Mouse (Mus musculus) layer of hippocampus, postnatal 14 days (tissue): ENCODE data around the gene Slc35c2. TPM values are rescaled to one million over a fixed set of nuclear protein-coding genes. Genes with fewer than 3 reads are reported as not detected.

Experiments used
- DNase-seq, 2 experiments: peaks; one replicate each; pipeline ENCODE4 v3.0.0; 2021 to 2022; ENCODE audit warnings: low spot score in 2 of 2, mixed read lengths in 1 of 2
- total RNA-seq, 2 experiments: library from RNA; stranded (reverse); gene quantifications; 2 replicates each; pipeline ENCODE4 v1.2.3; 2021

Gene Slc35c2
- total RNA-seq, 2 experiments from 2014 or later = 76.0 to 81.1 TPM

GRCm38 (mm10) chr2:165241786-165242185 lies 45.9 kb downstream of the Slc35c2 start:
- no peak for DNase-seq

- DNase-seq = no peak
These were observed 47.3 kb downstream of the Slc35c2 start for GRCm38 (mm10) chr2:165240371-165240770.

DNA sequence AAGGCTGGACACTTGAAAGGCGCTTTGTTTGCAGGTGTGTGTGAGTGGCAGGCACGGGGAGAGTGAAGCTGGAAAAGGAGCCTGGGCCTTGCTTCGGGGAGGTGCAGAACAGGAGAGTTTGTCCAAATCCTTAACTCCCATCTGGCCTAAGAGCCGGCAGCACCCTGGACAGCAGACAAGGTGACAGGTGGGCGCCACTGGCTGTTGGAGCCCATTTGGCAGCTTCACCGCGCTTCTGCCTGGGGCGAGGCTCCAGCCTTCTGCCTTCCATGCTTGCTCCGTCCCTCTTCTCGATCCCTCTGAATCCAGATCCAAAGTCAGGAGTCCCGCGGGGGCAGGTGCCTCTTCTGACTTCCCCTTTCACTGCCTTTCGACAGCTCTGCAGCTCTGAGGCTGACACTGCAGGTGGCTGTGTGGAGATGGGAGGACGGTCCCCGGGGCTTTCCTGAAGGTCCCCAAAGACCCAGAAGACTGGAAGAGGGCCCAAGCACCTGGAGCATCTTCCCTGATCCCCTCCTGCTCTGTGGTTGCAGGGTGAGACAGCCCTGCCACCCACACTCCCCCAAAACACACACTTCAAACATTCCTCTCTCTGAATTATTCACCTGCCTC lies 48.0 kb downstream of the Slc35c2 start:
- DNase-seq = no peak

DNA sequence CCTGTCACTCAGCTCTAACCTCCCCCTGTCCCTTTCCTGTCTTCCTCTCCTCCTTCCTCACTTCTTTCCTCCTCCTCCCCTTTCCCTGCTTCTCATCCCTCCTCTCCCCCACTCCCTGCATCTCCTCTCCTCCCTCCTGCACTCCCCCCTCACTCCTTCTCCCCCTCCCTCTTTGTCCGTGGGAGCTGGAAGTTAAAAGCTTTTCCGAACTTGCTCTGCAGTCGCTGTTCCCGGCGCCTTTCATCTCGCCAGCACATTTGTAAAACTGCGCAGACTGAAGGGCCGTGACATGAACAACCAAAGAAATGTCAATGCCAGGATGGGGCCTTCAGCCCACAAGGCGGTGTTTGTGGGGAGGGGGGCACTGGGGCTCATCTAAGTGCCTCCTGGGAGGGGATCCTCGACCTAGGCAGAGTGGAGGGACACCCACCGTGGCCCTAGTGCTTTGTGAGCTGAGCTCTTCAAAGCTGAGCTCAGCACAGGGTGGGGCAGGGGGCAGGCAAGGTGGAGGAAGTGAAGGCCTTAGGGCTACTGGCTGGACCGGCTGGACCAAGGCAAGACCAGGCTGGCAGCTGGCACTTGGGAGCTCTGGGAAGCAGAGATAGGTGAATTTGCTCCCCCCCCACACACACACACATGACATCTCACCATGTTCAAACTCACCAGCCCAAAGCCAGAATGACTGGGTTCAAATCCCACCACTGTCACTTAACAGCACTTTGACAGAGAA lies 49.1 kb downstream of the Slc35c2 start:
- no peak for DNase-seq

DNA sequence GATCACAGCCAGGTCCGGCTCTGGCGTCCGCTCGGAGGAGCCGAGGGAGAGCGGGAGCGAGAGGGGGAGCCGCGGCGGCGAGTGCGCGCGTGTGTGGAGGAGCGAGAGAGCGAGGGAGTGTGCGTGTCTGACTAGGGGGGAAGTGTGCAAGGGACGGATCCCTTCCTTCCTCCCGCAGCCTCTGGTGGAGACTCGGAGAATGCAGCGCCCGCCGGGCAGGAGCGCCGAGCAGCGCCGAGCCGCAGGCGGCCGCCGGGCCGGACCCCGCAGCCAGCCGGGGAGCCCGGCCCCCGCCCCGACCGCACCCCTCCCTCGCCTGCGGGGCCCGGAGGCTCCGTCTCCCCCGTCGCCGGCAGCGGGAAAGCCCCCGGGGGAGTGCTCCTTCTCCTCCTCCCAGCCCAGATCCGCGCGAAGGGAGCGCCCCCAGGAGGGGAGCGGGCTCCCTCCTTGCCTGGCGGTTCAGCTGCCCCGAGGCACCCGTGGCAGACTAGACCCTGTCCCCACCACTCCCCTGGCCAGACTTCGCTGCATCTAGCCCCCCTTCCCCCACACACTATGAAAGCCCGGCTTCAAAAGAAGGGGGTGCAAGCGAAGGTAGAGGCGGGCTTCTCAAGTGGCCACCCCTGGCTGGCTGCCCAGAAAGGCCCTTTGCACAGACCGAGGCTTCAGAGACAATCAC lies 52.9 kb downstream of the Slc35c2 start, which contains the start of gene Cdh22:
TSS of gene Cdh22 (minus strand) at position 241 of the 679 bp plus-strand sequence.
- DNase-seq = peak; percentile 58 to 71

- no peak for DNase-seq
These were observed 53.4 kb downstream of the Slc35c2 start for GRCm38 (mm10) chr2:165234291-165234612.

DNA sequence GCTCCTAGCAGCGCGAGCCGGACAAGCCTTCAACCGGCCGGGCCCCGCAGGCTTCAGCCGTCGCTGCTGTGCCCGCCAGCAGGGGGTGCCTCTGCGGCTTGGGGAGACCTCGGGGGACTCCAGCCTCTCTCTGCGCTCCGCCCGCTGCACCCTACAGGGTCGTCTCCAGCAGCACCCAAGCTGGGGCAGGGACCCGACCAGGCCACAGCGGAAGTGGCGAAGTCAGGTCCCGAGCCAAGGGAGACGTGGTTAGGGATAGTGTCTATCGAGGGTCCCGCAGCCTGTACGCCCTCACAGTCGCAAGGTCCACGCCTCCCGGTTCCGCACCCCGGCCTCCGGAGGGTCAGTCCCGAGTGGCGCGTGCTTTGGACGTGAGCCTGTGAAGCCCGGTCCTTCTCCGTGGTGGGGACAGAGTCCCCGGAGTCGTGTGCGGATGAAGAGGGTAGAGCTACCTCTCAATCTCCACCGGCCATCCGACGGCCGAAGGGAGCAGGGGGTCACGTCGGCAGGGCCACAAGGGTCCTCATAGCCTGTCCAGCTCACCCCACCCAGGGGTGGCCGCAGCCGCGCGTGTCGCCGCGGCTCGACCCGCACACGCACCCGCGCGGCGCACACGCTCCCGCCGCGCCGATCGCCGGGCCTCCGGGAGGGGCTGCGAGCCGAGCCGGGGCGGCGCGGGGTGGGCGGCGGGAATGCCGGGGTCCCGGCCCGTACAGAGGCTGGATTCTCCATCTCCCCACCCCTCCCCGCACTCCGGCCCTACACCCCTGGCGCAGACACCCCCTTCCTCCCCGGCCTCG lies 54.0 kb downstream of the Slc35c2 start:
- DNase-seq = peak; percentile 33 to 34

GRCm38 (mm10) chr2:165229050-165229449 lies 58.6 kb downstream of the Slc35c2 start:
- no peak for DNase-seq

Other genes with a start within 250 kb of the Slc35c2 start
- gene Cd40, start 232.2 kb downstream of the Slc35c2 start, total RNA-seq = 1 to 10 TPM in 1 of 2 experiments, under 1 TPM in 1; 0.67 to 3.0 TPM
- gene 1700025C18Rik, start 197.1 kb downstream of the Slc35c2 start, total RNA-seq = not detected
- 10 to 100 TPM in 1 of 2 experiments, 1 to 10 TPM in 1; 9.5 to 12.7 TPM for gene Cdh22, start 53.0 kb downstream of the Slc35c2 start, total RNA-seq
- 100 to 1,000 TPM; 158 to 172 TPM for gene Elmo2, start 38.6 kb upstream of the Slc35c2 start, total RNA-seq
- gene Zfp663, start 80.9 kb upstream of the Slc35c2 start, total RNA-seq = 1 to 10 TPM; 1.2 to 1.3 TPM
- gene Zfp334, start 100.4 kb upstream of the Slc35c2 start, total RNA-seq = 10 to 100 TPM; 12.6 to 13.4 TPM
- not detected for gene Ocstamp, start 112.5 kb upstream of the Slc35c2 start, total RNA-seq
- 10 to 100 TPM; 13.0 to 19.6 TPM for gene Slc13a3, start 185.4 kb upstream of the Slc35c2 start, total RNA-seq
- 10 to 100 TPM; 16.8 to 19.9 TPM for gene Trp53rka, start 205.5 kb upstream of the Slc35c2 start, total RNA-seq
- 1 to 10 TPM; 1.0 to 1.1 TPM for gene Slc2a10, start 215.9 kb upstream of the Slc35c2 start, total RNA-seq